Mouse (Mus musculus) midbrain, embryonic 13.5 days (tissue): Measurements from ENCODE around the gene Eif2s2. TPM values are rescaled to one million over a fixed set of nuclear protein-coding genes. Genes with fewer than 3 reads are reported as not detected.
"Not testable (repeated sequence)": the region's sequence is repeated elsewhere in the genome, so short reads cannot be mapped to it uniquely, and the experiment has no call there.

ENCODE experiments used
- ATAC-seq: fragments of 200-750 bp; cut with Nextera tagmentation; 2 replicates; pipeline ENCODE4 v1.8.0; 2017; ENCODE audit warnings: mild to moderate bottlenecking, moderate TSS enrichment, moderate library complexity
- H3K27ac ChIP-seq: fragments of 300-500 bp; sonication (generic); 2 replicates; pipeline ENCODE4 v1.5.1; 2015; ENCODE audit warnings: inconsistent platforms, mild to moderate bottlenecking, moderate library complexity
- H3K27me3 ChIP-seq: fragments of 300-500 bp; sonication (generic); 2 replicates; pipeline ENCODE4 v1.6.1; 2015; ENCODE audit warnings: mild to moderate bottlenecking, inconsistent platforms
- H3K36me3 ChIP-seq: fragments of 300-500 bp; sonication (generic); 2 replicates; pipeline ENCODE4 v1.6.1; 2015; ENCODE audit warnings: mild to moderate bottlenecking, inconsistent platforms
- H3K4me1 ChIP-seq: fragments of 300-500 bp; sonication (generic); replicated peaks from 2 replicates; pipeline ENCODE4 v1.6.1; 2015; ENCODE audit warnings: inconsistent platforms
- H3K4me2 ChIP-seq: fragments of 300-500 bp; sonication (generic); replicated peaks from 2 replicates; pipeline ENCODE4 v1.6.1; 2015; ENCODE audit warnings: moderate library complexity, mild to moderate bottlenecking, inconsistent platforms
- H3K4me3 ChIP-seq: fragments of 300-500 bp; sonication (generic); replicated peaks from 2 replicates; pipeline ENCODE4 v1.5.1; 2015; ENCODE audit warnings: mild to moderate bottlenecking, inconsistent platforms
- H3K9ac ChIP-seq: fragments of 300-500 bp; sonication (generic); replicated peaks from 2 replicates; pipeline ENCODE4 v1.6.1; 2015; ENCODE audit warnings: mild to moderate bottlenecking, inconsistent platforms
- H3K9me3 ChIP-seq: fragments of 300-500 bp; sonication (generic); 2 replicates; pipeline ENCODE4 v1.6.1; 2016; ENCODE audit warnings: mild to moderate bottlenecking, inconsistent platforms
- WGBS: fragments of 180-500 bp; shearing (Covaris S2); methylation state at CpG from one replicate; pipeline ENCODE4 v1.1.7; 2015; 5-methylcytosine and 5-hydroxymethylcytosine counted together
- polyA plus RNA-seq: library from polyadenylated mRNA; unstranded; fragments of >200 nt; fragmentation: Nextera tagmentation; extraction: Ambion mirVana; gene quantifications from 2 replicates; pipeline ENCODE4 v1.2.1, GENCODE M21; 2015

The Eif2s2 gene
- 84.0 and 88.6 TPM in 2 replicates for polyA plus RNA-seq

GRCm38 (mm10) chr2:154892201-154893044 is at the start of gene Eif2s2:
TSS of gene Eif2s2 (minus strand) at chr2:154892935.
- no peaks in the 10 kb centered on the region for H3K27me3 ChIP-seq
- ATAC-seq: peak; percentile 98
- no peaks in the 10 kb centered on the region for H3K9me3 ChIP-seq
- H3K4me1 ChIP-seq: peaks cover 25% of the 10 kb centered on the region
- peak within 1 kb of the TSS; percentile 79 for H3K4me2 ChIP-seq
- H3K27ac ChIP-seq: peak within 1 kb of the TSS; percentile 61
- peaks cover 4% of the 10 kb centered on the region; the same call in 1 of the 2 replicates for H3K36me3 ChIP-seq
- H3K9ac ChIP-seq: peak within 1 kb of the TSS; percentile 91
- under 1% methylated on average over 75 of the region's 75 CpGs for WGBS
- H3K4me3 ChIP-seq: peak within 1 kb of the TSS; percentile 95

GRCm38 (mm10) chr2:154941952-154942351 is 49.2 kb upstream of the Eif2s2 start:
- ATAC-seq: no peak
- no peak overlapping the region for H3K9ac ChIP-seq
- 0 out of 2 replicates have a peak, but pooled peaks cover 7% of the 10 kb centered on the region for H3K27me3 ChIP-seq
- H3K4me1 ChIP-seq: peaks cover 8% of the 10 kb centered on the region
- no peak overlapping the region for H3K4me2 ChIP-seq
- H3K9me3 ChIP-seq: no peaks in the 10 kb centered on the region
- WGBS: 78% methylated on average over 10 of the region's 10 CpGs
- no peaks in the 10 kb centered on the region for H3K36me3 ChIP-seq
- H3K4me3 ChIP-seq: no peak overlapping the region
- no peak overlapping the region for H3K27ac ChIP-seq

GRCm38 (mm10) chr2:154937547-154938390 is 45.0 kb upstream of the Eif2s2 start:
- H3K9ac ChIP-seq: no peak overlapping the region
- no peak overlapping the region for H3K4me2 ChIP-seq
- H3K27ac ChIP-seq: no peak overlapping the region
- no peak overlapping the region for H3K4me3 ChIP-seq
- no peak for ATAC-seq
- peaks cover 5% of the 10 kb centered on the region for H3K4me1 ChIP-seq
- no peaks in the 10 kb centered on the region for H3K9me3 ChIP-seq
- no peaks in the 10 kb centered on the region for H3K27me3 ChIP-seq
- 86% methylated on average over 8 of the region's 8 CpGs for WGBS
- H3K36me3 ChIP-seq: no peaks in the 10 kb centered on the region

DNA sequence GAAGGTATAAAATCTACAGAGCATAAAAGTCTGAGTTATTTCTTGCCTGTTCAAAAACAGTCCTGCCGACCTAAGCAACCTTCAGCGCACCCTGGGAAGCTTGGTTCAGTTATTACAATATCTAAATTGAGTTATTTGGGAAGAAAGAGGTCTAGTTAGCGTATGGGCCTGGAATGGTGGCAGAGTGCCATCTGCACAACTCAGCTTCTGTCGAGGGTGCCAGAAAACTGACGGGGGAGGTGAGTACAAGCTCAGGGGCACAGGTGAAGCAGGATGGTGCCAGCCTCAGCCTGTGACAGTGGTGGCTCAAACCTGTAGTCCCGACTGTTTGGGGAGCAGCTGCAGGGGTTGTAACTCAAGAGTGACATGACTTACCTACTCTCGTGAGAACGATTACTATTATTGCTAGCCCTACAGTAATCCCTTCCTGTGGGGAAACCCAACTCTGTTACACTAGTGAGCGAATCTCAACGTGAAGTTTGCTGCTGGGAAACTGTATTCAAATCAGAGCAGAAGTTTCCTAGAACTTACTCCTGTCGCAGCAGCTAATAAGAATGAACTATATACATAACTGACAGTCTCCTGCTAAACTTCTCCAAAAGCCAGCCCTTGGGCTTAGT is 43.9 kb upstream of the Eif2s2 start:
- H3K9ac ChIP-seq: no peak overlapping the region
- no peaks in the 10 kb centered on the region for H3K27me3 ChIP-seq
- H3K9me3 ChIP-seq: no peaks in the 10 kb centered on the region
- no peak overlapping the region for H3K4me2 ChIP-seq
- WGBS: 85% methylated on average over 11 of the region's 11 CpGs
- no peaks in the 10 kb centered on the region for H3K4me1 ChIP-seq
- H3K27ac ChIP-seq: no peak overlapping the region
- no peak for ATAC-seq
- no peaks in the 10 kb centered on the region for H3K36me3 ChIP-seq
- no peak overlapping the region for H3K4me3 ChIP-seq

DNA sequence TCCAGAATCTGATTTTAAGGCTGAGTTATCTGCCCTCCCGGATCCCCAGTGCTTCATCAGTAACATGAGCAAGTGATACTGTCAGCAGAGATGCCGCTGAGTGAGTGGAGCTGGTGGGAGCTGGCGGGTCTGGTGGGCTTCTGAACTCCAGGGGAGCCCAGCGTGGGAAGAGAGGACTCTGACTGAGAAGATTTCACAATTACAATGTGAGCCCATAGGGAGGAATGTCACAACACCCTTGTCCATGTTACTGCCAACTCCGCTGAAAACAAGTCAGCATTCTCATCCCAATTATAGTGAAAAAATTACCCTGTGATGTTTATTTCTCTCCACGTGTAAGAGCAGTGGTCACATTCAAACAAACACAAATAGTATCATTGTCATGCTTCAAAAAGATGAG is 43.4 kb upstream of the Eif2s2 start:
- Histone ChIP-seq H3K27me3 (peaks cover 4% of the 10 kb centered on the region; the same call in 1 of the 2 replicates), H3K9me3 (no peaks in the 10 kb centered on the region), H3K4me2 (no peak overlapping the region), H3K4me3 (no peak overlapping the region), H3K36me3 (no peaks in the 10 kb centered on the region), H3K27ac (no peak overlapping the region), H3K9ac (no peak overlapping the region), H3K4me1 (no peaks in the 10 kb centered on the region)
- ATAC-seq: no peak
- 69% methylated on average over 6 of the region's 6 CpGs for WGBS

DNA sequence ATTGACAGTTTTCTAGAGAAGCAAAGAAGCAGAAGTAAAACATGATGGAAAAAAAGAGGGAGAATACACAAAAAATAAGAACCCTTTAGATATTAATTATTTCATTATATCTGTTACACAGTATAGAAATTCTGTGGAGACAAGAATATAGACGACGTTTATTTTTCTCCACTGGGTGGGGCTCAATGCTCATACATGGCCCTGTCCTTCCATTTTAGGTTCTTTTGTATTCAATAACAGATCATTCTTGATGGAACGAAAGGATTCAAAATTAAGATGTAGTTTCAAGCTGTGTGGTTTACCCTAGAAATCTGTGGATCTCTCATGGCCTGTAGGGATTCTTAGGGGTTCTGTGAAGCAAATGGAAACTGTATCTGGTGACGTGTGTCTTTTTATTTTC is 41.1 kb upstream of the Eif2s2 start:
- Histone ChIP-seq H3K27me3 (peaks cover 5% of the 10 kb centered on the region; the same call in 1 of the 2 replicates), H3K27ac (no peak overlapping the region), H3K4me3 (no peak overlapping the region), H3K36me3 (no peaks in the 10 kb centered on the region), H3K9ac (no peak overlapping the region), H3K4me2 (no peak overlapping the region), H3K9me3 (no peaks in the 10 kb centered on the region), H3K4me1 (no peaks in the 10 kb centered on the region)
- 65% methylated on average over 4 of the region's 4 CpGs for WGBS
- no peak for ATAC-seq

DNA sequence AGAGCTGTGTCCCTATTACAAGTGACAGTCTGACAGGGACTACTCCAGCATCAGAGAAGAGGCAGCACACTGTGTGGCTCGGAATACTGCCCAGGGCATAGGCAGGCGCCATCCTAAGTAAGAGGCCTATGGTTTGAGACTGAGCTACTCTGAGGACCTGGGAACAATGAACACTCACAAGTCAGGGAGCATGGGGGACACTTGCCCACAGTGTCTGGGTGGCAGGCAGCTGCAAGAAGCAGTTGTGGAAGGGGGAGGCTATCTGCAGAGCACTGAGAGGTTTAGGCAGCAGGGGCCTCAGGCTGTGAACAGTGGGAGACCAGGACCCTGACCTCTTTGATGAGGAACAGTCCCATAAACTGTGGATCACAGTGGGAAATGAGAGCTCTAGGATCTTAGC is 35.6 kb upstream of the Eif2s2 start:
- WGBS: 53% methylated on average over 2 of the region's 2 CpGs
- Histone ChIP-seq H3K4me1 (peaks cover 8% of the 10 kb centered on the region; the same call in 1 of the 2 replicates), H3K4me3 (no peak overlapping the region), H3K9me3 (no peaks in the 10 kb centered on the region), H3K9ac (no peak overlapping the region), H3K36me3 (no peaks in the 10 kb centered on the region), H3K4me2 (no peak overlapping the region), H3K27me3 (peaks cover 5% of the 10 kb centered on the region; the same call in 1 of the 2 replicates), H3K27ac (no peak overlapping the region)
- ATAC-seq: no peak

DNA sequence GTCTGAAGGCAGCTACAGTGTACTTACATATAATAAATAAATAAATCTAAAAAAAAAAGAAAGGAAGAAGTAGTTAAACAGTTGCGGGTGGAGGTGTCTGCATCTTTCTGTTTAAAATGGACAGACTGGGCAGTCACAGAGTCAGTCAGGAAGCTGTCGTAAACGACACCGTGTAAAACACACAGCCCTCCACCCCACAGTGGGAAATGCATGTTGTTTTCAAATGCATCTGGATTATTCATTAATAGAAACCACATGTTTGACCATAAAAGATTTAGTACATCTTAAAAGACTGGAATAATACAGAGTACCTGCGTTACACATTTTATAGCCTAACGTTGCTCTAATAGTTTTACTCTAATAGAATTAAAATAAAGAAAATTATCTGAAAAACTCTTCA is 34.1 kb upstream of the Eif2s2 start:
- no peak for ATAC-seq
- Histone ChIP-seq H3K4me1 (peaks cover 8% of the 10 kb centered on the region; the same call in 1 of the 2 replicates), H3K4me3 (no peak overlapping the region), H3K9ac (no peak overlapping the region), H3K36me3 (no peaks in the 10 kb centered on the region), H3K27me3 (peaks cover 5% of the 10 kb centered on the region; the same call in 1 of the 2 replicates), H3K4me2 (no peak overlapping the region), H3K27ac (no peak overlapping the region), H3K9me3 (no peaks in the 10 kb centered on the region)
- WGBS: 87% methylated on average over 6 of the region's 6 CpGs

DNA sequence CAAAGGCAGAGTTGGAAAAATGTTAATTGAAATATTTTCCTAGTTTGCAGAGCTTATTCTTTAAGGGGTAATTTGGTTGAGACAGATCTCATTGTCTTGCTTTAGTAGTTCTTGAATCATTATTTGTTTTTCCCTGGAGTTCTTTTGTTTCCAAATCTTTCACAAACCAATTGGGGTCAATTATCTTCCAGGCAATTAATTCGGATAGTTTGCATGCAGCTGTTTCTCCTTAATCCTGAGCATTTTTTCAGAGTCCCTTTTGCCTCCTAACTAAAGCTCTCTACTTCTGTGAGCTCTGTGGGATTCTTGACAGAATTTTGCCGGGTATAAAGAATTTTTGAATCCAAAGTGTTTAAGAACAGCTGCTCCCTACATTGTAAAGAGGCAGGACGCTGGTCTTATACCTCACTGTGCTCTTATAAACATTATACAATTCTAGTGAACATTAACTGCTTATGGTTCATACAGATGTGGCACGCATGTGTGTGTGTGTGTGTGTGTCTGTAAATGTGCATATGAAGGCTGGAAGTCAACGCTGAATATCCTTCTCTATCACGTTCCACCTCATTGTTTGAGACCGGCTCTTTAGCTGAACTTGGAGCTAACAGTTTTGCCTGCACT is 32.8 kb upstream of the Eif2s2 start:
- 41% methylated on average over 7 of the region's 7 CpGs for WGBS
- no peaks in the 10 kb centered on the region for H3K36me3 ChIP-seq
- no peak for ATAC-seq
- no peak overlapping the region for H3K27ac ChIP-seq
- H3K4me2 ChIP-seq: no peak overlapping the region
- no peaks in the 10 kb centered on the region for H3K9me3 ChIP-seq
- H3K9ac ChIP-seq: no peak overlapping the region
- no peak overlapping the region for H3K4me3 ChIP-seq
- peaks cover 8% of the 10 kb centered on the region; the same call in 1 of the 2 replicates for H3K4me1 ChIP-seq
- H3K27me3 ChIP-seq: no peaks in the 10 kb centered on the region

DNA sequence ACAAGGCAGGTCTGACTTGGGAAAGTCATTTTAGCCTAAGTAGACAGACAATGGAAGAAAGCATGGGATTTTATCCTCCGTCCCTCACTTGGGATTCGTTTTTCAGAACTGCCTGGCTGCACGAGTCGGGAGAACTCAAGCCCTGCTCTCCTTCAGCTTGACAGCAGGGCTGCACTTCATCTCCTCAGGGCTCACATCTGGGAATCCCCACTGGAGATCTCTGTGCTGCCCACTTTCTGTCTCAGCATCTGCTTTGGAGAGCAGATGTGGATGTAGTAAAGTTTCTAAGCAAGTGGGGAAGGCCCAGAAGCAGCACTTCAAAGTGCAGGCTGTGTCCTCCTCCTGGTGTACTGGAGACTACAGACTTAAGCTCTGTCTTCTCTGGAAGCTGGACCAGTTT is 29.4 kb upstream of the Eif2s2 start:
- H3K4me2 ChIP-seq, H3K9ac ChIP-seq, H3K4me3 ChIP-seq, H3K36me3 ChIP-seq, H3K27ac ChIP-seq, H3K4me1 ChIP-seq, H3K9me3 ChIP-seq, H3K27me3 ChIP-seq, ATAC-seq: not testable (repeated sequence)
- WGBS: no CpG with 5 or more reads among the region's 4 CpGs

DNA sequence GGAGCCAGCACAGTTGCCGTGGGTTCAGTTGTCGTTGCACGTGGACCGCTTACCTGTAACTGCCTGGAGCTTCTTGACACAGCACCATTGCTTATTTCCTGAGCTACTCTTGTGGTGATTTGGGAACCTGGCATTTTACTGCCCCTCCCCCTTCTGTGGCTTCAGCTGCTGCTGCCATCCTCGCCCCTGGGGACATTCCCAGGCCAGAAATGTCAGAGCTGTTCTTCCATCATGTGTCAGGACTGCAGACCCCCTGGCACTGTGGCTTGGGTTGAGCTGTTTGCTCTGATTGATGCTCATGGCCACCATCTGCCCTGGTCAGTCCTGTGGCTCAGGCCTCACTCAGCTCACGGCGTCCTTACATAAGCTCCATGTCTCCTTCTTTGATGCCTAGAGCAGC is 28.2 kb upstream of the Eif2s2 start:
- H3K9me3 ChIP-seq: no peaks in the 10 kb centered on the region
- WGBS: 89% methylated on average over 7 of the region's 7 CpGs
- ATAC-seq: no peak

More for the DNA sequence above, 28.2 kb upstream of the Eif2s2 start:
- Histone ChIP-seq H3K4me1 (peaks cover 6% of the 10 kb centered on the region; the same call in 1 of the 2 replicates), H3K27me3 (no peaks in the 10 kb centered on the region), H3K9ac (no peak overlapping the region), H3K4me2 (no peak overlapping the region), H3K27ac (no peak overlapping the region), H3K36me3 (no peaks in the 10 kb centered on the region), H3K4me3 (no peak overlapping the region)
